Mouse (Mus musculus): ENCODE results near the gene Tdrd7. TPM values are rescaled to one million over a fixed set of nuclear protein-coding genes. Genes with fewer than 3 reads are reported as not detected.
A peak's percentile ranks its signal among the peaks of the same experiment; 100 is the strongest.

The Tdrd7 gene
- total and polyA plus RNA-seq, 3 experiments: 6.2 to 12.6 (median 11.2) TPM

DNA sequence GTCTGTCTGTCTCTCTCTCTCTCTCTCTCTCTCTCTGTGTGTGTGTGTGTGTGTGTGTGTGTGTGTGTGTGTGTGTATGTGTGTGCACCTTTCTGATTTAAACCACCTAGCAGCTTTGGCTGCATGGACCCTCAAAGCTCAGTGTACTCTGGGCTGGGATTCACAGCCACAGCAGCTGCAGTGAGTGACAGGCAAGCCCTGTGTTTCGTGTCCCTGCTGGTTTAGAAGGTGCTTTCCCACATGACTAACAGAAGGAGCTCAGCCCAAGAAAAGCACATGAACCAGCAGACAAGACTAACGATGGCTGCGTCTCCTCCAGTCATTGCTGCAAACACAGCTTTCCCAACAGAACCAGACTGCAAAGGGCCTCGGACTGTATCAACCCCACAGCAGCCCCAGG lies 82.8 kb downstream of the Tdrd7 start:
- TF ChIP-seq EP300 (IDR thresholded peaks at IDR 0.05; ENCODE audit: insufficient read depth, low read depth, low read length) (no peak), POLR2A (IDR thresholded peaks at IDR 0.05; ENCODE audit: insufficient read depth, low read depth, low read length) (no peak), CTCF (IDR thresholded peaks at IDR 0.05) (no peak)
- intact Hi-C loops (cut with DNase I): no loop called here
- no peak overlapping the region for H3K4me3 ChIP-seq
- no peaks in the 10 kb centered on the region for H3K27me3 ChIP-seq (ENCODE audit: control insufficient read depth, insufficient read depth, low read length)
- no peak overlapping the region for H3K9ac ChIP-seq (ENCODE audit: low read depth, low read length)
- H3K79me2 ChIP-seq (replicated peaks; ENCODE audit: control insufficient read depth, insufficient read depth, low read length): no peaks in the 10 kb centered on the region
- WGBS: 38% methylated on average over 4 of the region's 4 CpGs
- no peak for DNase-seq
- no peak overlapping the region for H3K27ac ChIP-seq
- peaks cover 9% of the 10 kb centered on the region for H3K4me1 ChIP-seq (ENCODE audit: control insufficient read depth, insufficient read depth, low read length)
- H3K36me3 ChIP-seq (ENCODE audit: control insufficient read depth, insufficient read depth, low read length): no peaks in the 10 kb centered on the region

DNA sequence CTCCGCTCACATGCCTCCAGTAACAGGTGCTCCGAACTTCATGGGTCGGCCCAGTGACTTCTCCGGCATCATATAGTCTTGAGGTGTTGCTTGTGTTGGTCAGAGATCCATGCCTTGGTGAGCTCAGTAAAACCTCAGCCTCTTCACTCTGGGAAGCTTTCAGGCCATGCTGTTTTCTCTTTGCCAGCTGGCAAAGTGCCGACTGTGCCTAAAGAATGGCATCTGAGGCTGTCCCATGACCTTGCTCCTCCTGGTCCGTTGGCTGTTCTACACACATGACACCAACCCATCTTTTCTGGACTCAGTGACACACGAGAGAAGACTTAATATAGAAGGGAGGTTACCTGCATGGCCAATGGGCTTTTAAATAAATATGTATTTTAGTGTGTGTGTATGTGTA lies 83.3 kb downstream of the Tdrd7 start:
- TF ChIP-seq EP300 (IDR thresholded peaks at IDR 0.05; ENCODE audit: insufficient read depth, low read depth, low read length) (no peak), POLR2A (IDR thresholded peaks at IDR 0.05; ENCODE audit: insufficient read depth, low read depth, low read length) (no peak)
- H3K4me1 ChIP-seq (ENCODE audit: control insufficient read depth, insufficient read depth, low read length): peaks cover 8% of the 10 kb centered on the region
- DNase-seq: no peak
- no peak overlapping the region for H3K4me3 ChIP-seq
- no peaks in the 10 kb centered on the region for H3K36me3 ChIP-seq (ENCODE audit: control insufficient read depth, insufficient read depth, low read length)
- no peak overlapping the region for H3K9ac ChIP-seq (ENCODE audit: low read depth, low read length)
- H3K27ac ChIP-seq: no peak overlapping the region
- H3K79me2 ChIP-seq (replicated peaks; ENCODE audit: control insufficient read depth, insufficient read depth, low read length): no peaks in the 10 kb centered on the region
- no peaks in the 10 kb centered on the region for H3K27me3 ChIP-seq (ENCODE audit: control insufficient read depth, insufficient read depth, low read length)
- 60% methylated on average over 7 of the region's 7 CpGs for WGBS
- intact Hi-C loops (cut with DNase I): no loop called here

DNA sequence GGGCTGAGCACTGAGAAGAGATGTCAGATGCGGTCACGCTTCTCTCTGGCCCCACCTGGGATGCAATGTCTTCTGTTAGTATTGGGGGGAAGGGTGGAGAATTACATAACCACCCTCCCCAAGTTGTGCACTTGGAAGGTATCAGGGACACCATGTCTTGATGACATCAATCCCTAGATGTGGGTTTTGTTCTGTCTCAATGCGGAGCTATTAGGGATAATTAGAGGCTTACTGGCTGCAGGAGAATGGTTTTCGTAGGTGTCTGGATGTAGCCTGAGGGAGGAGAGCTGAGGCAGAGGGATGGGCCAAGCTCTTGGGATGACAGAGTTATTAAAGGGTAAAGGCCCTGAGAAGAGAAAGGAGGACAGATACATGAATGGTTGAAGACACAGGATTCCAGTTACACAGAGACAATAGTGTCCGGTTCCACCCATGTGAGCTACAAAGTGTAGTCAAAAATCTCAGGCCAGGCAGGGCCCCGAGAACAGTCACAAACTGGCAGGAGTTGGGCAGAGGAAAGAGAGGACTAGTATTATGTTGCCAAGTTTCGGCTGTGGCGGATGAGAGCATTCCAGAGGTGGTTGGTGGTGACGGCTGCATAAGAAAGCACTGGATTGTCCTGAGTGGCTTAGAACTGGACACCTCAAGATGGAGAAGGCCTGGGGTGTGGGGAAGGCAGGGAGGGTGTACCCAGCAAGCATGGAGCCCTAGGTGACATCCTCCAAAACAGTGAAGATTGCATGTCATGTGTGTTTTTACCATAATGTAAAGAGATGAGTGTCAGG lies 88.4 kb downstream of the Tdrd7 start:
- WGBS: 71% methylated on average over 9 of the region's 9 CpGs
- Histone ChIP-seq H3K4me1 (ENCODE audit: control insufficient read depth, insufficient read depth, low read length) (peaks cover 5% of the 10 kb centered on the region; the same call in 1 of the 2 replicates), H3K27ac (no peak overlapping the region), H3K9ac (ENCODE audit: low read depth, low read length) (no peak overlapping the region), H3K4me3 (no peak overlapping the region), H3K79me2 (replicated peaks; ENCODE audit: control insufficient read depth, insufficient read depth, low read length) (no peaks in the 10 kb centered on the region), H3K36me3 (ENCODE audit: control insufficient read depth, insufficient read depth, low read length) (no peaks in the 10 kb centered on the region; the same call in 1 of the 2 replicates), H3K27me3 (ENCODE audit: control insufficient read depth, insufficient read depth, low read length) (no peaks in the 10 kb centered on the region)
- intact Hi-C loops (cut with DNase I): no loop called here
- no peak for TF ChIP-seq CTCF (IDR thresholded peaks at IDR 0.05)
- TF ChIP-seq POLR2A (IDR thresholded peaks at IDR 0.05; ENCODE audit: insufficient read depth, low read depth, low read length): no peak
- no peak for TF ChIP-seq EP300 (IDR thresholded peaks at IDR 0.05; ENCODE audit: insufficient read depth, low read depth, low read length)
- no peak for DNase-seq

DNA sequence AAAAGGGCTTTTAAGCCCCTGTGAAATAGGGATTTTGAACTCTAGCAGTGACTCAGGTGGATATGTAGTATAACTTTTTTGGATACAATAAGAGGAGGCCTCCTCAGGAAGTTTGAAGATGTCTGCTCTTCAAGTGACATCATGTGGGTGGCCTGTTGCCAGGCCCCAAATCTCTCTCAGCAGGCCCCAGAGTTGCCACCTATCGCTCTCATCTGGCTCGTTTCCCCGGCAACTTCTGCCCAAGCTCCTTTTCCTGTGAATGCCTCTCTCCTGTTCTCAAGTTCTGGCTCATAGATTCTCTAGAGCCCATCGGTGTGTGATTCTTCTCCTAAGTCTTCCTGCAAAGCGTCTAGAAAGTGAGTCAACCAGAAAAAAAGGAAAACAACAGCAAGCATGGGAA lies 91.0 kb downstream of the Tdrd7 start:
- TF ChIP-seq EP300 (IDR thresholded peaks at IDR 0.05; ENCODE audit: insufficient read depth, low read depth, low read length) (no peak), POLR2A (IDR thresholded peaks at IDR 0.05; ENCODE audit: insufficient read depth, low read depth, low read length) (no peak), CTCF (IDR thresholded peaks at IDR 0.05) (no peak)
- Histone ChIP-seq H3K36me3 (ENCODE audit: control insufficient read depth, insufficient read depth, low read length) (no peaks in the 10 kb centered on the region; the same call in none of the 2 replicates), H3K4me3 (no peak overlapping the region), H3K27ac (peak overlapping the region; percentile 31), H3K79me2 (replicated peaks; ENCODE audit: control insufficient read depth, insufficient read depth, low read length) (no peaks in the 10 kb centered on the region), H3K27me3 (ENCODE audit: control insufficient read depth, insufficient read depth, low read length) (no peaks in the 10 kb centered on the region), H3K4me1 (ENCODE audit: control insufficient read depth, insufficient read depth, low read length) (peaks cover 10% of the 10 kb centered on the region; the same call in 1 of the 2 replicates), H3K9ac (ENCODE audit: low read depth, low read length) (no peak overlapping the region)
- 59% methylated on average over 5 of the region's 5 CpGs for WGBS
- no peak for DNase-seq
- intact Hi-C loops (cut with DNase I): no loop called here

DNA sequence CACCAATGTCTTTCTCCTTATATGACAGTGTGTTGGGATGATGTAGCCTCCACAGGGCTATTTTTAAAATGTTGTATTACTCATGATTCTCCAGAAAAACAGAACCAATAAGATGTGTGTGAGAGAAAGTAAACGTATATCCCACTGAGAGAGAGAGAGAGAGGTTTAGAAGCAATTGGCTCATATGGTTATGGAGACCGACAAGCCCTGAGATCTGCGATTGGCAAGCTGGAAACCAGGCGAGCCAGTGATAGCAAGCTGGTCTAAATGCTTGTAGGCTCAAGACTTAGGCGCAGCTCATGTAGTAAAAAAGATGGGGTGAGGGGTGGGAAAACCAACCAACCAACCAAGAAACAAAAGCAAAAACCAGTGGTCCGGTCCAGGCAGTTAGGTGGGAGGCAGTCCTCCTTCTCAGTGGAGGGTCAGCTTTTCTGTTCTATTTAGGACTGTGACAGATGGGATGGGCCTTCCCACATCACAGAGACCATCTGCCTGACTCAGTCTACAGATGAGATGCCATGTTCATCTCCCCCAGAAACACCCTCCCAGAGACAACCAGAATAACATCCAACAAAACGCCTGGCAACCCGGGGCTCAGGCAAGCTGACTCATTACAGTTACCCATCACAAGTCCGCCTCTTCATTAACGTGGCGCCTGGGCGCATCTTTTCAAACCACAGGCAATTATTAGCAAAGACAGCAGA lies 96.3 kb downstream of the Tdrd7 start:
- intact Hi-C loops (cut with DNase I): no loop called here
- TF ChIP-seq POLR2A (IDR thresholded peaks at IDR 0.05; ENCODE audit: insufficient read depth, low read depth, low read length): no peak
- no peak for TF ChIP-seq CTCF (IDR thresholded peaks at IDR 0.05)
- TF ChIP-seq EP300 (IDR thresholded peaks at IDR 0.05; ENCODE audit: insufficient read depth, low read depth, low read length): no peak

More for the DNA sequence above, 96.3 kb downstream of the Tdrd7 start:
- Histone ChIP-seq H3K79me2 (replicated peaks; ENCODE audit: control insufficient read depth, insufficient read depth, low read length) (no peaks in the 10 kb centered on the region), H3K4me1 (ENCODE audit: control insufficient read depth, insufficient read depth, low read length) (peaks cover 16% of the 10 kb centered on the region; the same call in 1 of the 2 replicates), H3K36me3 (ENCODE audit: control insufficient read depth, insufficient read depth, low read length) (no peaks in the 10 kb centered on the region; the same call in 1 of the 2 replicates), H3K9ac (ENCODE audit: low read depth, low read length) (no peak overlapping the region), H3K27me3 (ENCODE audit: control insufficient read depth, insufficient read depth, low read length) (no peaks in the 10 kb centered on the region), H3K4me3 (no peak overlapping the region), H3K27ac (no peak overlapping the region)
- WGBS: 85% methylated on average over 12 of the region's 12 CpGs
- no peak for DNase-seq

Data from heart, adult 2 months (tissue).